Mouse (Mus musculus) stomach, postnatal 0 days (tissue): ENCODE data around the gene Slc39a9. TPM values are rescaled to one million over a fixed set of nuclear protein-coding genes. Genes with fewer than 3 reads are reported as not detected.

ENCODE experiments used
- ATAC-seq: fragments of 200-750 bp; cut with Nextera tagmentation; 2 replicates; pipeline ENCODE4 v1.8.0; 2017; ENCODE audit not compliant: low FRiP score, low TSS enrichment
- DNase-seq: peaks from one replicate; pipeline ENCODE4 v3.0.0-alpha.2; 2016; ENCODE audit warnings: low spot score
- H3K27ac ChIP-seq: fragments of 300-500 bp; sonication (generic); replicated peaks from 2 replicates; pipeline ENCODE4 v1.5.1; 2014; ENCODE audit warnings: mild to moderate bottlenecking, control low read depth
- H3K27me3 ChIP-seq: fragments of 300-500 bp; sonication (generic); 2 replicates; pipeline ENCODE4 v1.6.1; 2014; ENCODE audit warnings: low read length; ENCODE audit not compliant: control insufficient read depth, insufficient read depth
- H3K36me3 ChIP-seq: fragments of 300-500 bp; sonication (generic); 2 replicates; pipeline ENCODE4 v1.6.1; 2014; ENCODE audit warnings: low read length, mixed read lengths; ENCODE audit not compliant: control insufficient read depth, insufficient read depth
- H3K4me1 ChIP-seq: fragments of 300-500 bp; sonication (generic); replicated peaks from 2 replicates; pipeline ENCODE4 v1.6.1; 2014; ENCODE audit warnings: antibody characterized with exemption; ENCODE audit not compliant: control insufficient read depth, insufficient read depth
- H3K4me2 ChIP-seq: fragments of 300-500 bp; sonication (generic); replicated peaks from 2 replicates; pipeline ENCODE4 v1.6.1; 2014; ENCODE audit warnings: low read depth, mild to moderate bottlenecking, control low read depth, moderate library complexity
- H3K4me3 ChIP-seq: fragments of 300-500 bp; sonication (generic); 2 replicates; pipeline ENCODE4 v1.5.1; 2014; ENCODE audit warnings: low read depth, low read length, control low read depth
- H3K9ac ChIP-seq: fragments of 300-500 bp; sonication (generic); 2 replicates; pipeline ENCODE4 v1.6.1; 2014; ENCODE audit warnings: mild to moderate bottlenecking, low read length, control low read depth, mixed read lengths
- H3K9me3 ChIP-seq: fragments of 300-500 bp; sonication (generic); 2 replicates; pipeline ENCODE4 v1.6.1; 2016; ENCODE audit warnings: low read length; ENCODE audit not compliant: control insufficient read depth
- CTCF ChIP-seq: IDR thresholded peaks from 2 replicates; pipeline ENCODE4 v1.5.1; 2016; ENCODE audit warnings: antibody characterized with exemption, low read depth, mild to moderate bottlenecking, moderate library complexity
- EP300 ChIP-seq: optimal IDR thresholded peaks from 2 replicates; pipeline ENCODE3; 2016; ENCODE audit warnings: antibody characterized with exemption
- WGBS: fragments of 180-500 bp; shearing (Covaris S2); extraction: QIAGEN DNeasy Blood & Tissue Kit; methylation state at CpG from one replicate; pipeline ENCODE4 v1.1.7; 2014; 5-methylcytosine and 5-hydroxymethylcytosine counted together
- polyA plus RNA-seq: library from polyadenylated mRNA; unstranded; fragments of >200 nt; fragmentation: Nextera tagmentation; extraction: Ambion mirVana; gene quantifications from 2 replicates; pipeline ENCODE4 v1.2.1, GENCODE M21; 2015

Gene Slc39a9
- polyA plus RNA-seq, 1 experiment from 2014 or later, result 15.1 TPM

DNA sequence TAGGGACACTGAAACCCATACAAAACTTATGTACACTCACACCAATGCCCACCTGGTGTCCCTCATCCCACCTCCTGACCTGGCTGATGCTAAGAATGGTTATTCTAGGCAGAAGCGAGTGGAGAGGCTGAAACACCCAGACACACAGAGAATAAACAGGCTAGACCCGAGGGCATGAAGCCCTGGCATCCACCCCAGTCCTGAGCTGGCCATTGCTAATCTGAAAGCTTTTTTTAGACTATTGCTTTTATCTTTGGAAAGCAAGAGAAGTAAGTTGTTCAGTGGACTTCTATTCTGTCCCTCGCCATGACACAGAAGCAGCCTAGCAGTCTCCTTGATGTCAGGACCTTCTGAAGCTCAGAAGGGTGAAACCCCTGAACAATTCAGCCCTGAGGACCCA lies 33.8 kb upstream of the Slc39a9 start:
- 59% methylated on average over 3 of the region's 3 CpGs for WGBS
- no peaks in the 10 kb centered on the region for H3K36me3 ChIP-seq

DNA sequence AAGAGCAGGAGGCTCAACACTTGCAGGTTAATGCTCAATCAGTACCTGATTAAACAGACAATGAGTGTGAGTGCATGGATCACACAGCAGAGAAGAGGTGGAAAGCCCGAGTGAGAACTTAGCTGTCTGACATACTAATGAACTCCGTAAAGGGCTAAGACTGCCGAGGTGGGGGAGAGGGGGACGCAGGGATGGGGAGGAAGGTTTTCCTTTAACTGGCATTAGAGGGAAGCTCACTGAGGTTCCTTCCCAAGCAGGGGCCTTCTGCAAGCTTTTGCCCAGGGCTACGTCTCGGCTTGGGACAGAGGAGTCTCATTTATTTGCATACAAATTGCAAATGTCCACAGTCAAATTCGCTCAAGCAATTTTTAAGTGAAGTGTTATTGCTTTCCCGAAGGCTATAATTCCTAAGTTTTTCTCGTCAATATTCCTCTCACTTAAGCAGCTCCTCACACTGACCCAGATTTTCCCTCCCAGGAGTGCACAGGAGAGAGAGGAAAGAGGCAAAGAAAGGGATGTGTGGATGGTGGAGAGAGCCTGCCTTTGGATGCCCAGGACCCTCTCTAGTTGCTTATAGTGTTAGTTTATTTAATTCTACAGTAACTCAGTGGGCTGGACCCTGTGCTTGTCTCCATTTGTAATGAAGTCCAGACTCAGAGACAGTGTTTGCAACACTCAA lies 31.4 kb upstream of the Slc39a9 start:
- no peaks in the 10 kb centered on the region for H3K27me3 ChIP-seq
- no peaks in the 10 kb centered on the region for H3K4me1 ChIP-seq
- DNase-seq, result no peak
- no peaks in the 10 kb centered on the region for H3K36me3 ChIP-seq
- TF ChIP-seq EP300 (no peak), CTCF (no peak)
- no peak overlapping the region for H3K4me2 ChIP-seq
- H3K9ac ChIP-seq, result no peak overlapping the region
- 44% methylated on average over 9 of the region's 9 CpGs for WGBS
- no peak overlapping the region for H3K4me3 ChIP-seq
- H3K27ac ChIP-seq, result no peak overlapping the region
- no peak for ATAC-seq
- no peaks in the 10 kb centered on the region for H3K9me3 ChIP-seq

More for the DNA sequence above, 33.8 kb upstream of the Slc39a9 start:
- DNase-seq (no peak), ATAC-seq (no peak)
- H3K9ac ChIP-seq, result no peak overlapping the region
- no peaks in the 10 kb centered on the region for H3K4me1 ChIP-seq
- H3K4me2 ChIP-seq, result no peak overlapping the region
- H3K27me3 ChIP-seq, result no peaks in the 10 kb centered on the region
- H3K9me3 ChIP-seq, result no peaks in the 10 kb centered on the region
- TF ChIP-seq EP300, result no peak
- TF ChIP-seq CTCF, result no peak
- H3K4me3 ChIP-seq, result no peak overlapping the region
- H3K27ac ChIP-seq, result no peak overlapping the region

DNA sequence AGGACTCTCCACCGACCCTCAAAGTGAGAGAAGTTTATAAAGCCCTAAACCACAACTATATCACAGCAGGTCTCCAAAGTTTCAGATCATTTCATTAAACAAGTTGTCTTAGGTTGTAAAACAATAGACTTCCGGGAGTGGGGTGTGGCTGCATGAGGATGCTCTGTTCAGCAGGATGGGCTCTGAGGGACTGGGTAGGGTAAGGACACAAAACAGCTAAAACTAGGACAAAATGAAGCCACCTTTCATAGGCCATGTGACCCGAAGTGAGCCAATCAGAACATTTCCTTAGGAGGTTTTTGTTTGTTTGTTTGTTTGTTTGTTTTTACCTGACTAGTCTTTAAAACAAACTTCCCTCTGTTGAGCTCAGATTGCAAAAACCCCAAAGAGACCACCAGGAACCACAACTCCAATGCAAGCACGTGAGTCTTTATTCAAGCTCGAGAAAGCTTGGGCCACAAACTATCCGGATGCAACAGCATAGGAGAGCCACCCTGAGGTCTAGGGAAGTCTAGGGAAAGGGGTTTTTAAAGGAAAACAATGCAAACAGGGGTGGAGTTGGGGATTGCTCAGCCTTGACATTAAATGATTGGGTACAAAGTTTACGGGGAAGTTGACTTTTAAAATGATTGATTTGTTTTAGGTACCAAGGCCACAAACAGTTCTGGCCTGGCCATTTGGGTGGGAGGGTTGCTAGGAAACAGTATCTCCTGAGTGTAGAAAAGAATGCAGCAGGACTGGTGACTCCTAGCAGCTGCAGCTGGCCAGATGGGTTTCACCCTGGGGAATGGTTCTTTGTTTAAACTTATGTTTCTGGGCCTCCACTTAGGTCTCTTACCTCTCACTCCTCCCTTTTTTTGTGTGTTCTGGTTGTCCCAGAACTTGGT lies 28.1 kb upstream of the Slc39a9 start:
- Histone ChIP-seq H3K9ac (no peak overlapping the region), H3K4me1 (no peaks in the 10 kb centered on the region), H3K27ac (no peak overlapping the region), H3K4me2 (no peak overlapping the region), H3K4me3 (no peak overlapping the region), H3K36me3 (no peaks in the 10 kb centered on the region), H3K9me3 (no peaks in the 10 kb centered on the region), H3K27me3 (no peaks in the 10 kb centered on the region)
- TF ChIP-seq CTCF, result no peak
- no peak for TF ChIP-seq EP300
- ATAC-seq, result peak; percentile 78
- peak; percentile 51 for DNase-seq
- WGBS, result 35% methylated on average over 7 of the region's 7 CpGs

DNA sequence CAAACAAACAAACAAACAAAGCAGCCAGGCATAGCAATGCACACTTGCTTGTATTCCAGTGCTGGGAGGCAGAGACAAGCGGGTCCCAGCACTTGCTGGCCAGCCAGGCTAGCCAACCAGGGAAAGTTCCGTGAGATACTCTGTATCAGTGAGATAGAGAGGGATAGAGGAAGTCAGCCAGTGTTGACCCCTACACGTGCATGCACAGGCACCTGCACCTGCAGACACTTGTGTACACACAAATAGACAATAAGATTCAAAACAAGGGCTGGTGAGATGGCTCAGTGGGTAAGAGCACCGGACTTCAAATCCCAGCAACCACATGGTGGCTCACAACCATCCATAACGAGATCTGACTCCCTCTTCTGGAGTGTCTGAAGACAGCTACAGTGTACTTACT lies 23.2 kb upstream of the Slc39a9 start:
- DNase-seq (no peak), ATAC-seq (no peak)
- H3K4me3 ChIP-seq, result no peak overlapping the region
- no peaks in the 10 kb centered on the region for H3K9me3 ChIP-seq
- H3K9ac ChIP-seq, result no peak overlapping the region
- H3K4me1 ChIP-seq, result no peaks in the 10 kb centered on the region
- H3K36me3 ChIP-seq, result no peaks in the 10 kb centered on the region
- no peak overlapping the region for H3K27ac ChIP-seq
- H3K4me2 ChIP-seq, result no peak overlapping the region
- TF ChIP-seq EP300, result no peak
- no peak for TF ChIP-seq CTCF
- WGBS, result 74% methylated on average over 5 of the region's 5 CpGs
- no peaks in the 10 kb centered on the region for H3K27me3 ChIP-seq

DNA sequence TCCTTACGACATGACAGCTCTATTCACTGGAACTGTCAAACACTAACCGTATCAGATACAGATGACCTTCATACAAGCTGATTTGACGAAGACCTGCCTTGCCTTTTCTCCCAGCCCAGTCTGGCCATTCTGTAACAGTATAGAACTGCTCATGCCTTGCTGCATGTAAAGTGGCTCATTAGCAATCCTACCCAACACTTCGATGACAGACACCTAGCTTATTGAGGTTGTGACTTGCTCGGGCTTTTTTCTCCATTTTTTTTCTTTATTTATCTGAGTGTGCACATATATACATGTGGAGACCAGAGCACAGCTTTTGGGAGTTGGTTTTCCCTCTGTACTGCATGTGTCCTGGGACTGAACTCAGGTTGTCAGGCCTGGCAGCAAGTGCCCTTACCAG lies 11.9 kb upstream of the Slc39a9 start:
- H3K4me1 ChIP-seq, result no peaks in the 10 kb centered on the region
- DNase-seq, result no peak
- no peak overlapping the region for H3K4me3 ChIP-seq
- no peaks in the 10 kb centered on the region for H3K9me3 ChIP-seq
- peaks cover 23% of the 10 kb centered on the region for H3K36me3 ChIP-seq
- H3K27me3 ChIP-seq, result no peaks in the 10 kb centered on the region
- TF ChIP-seq EP300 (no peak), CTCF (no peak)
- ATAC-seq, result no peak
- 78% methylated on average over 5 of the region's 5 CpGs for WGBS
- H3K4me2 ChIP-seq, result no peak overlapping the region
- H3K27ac ChIP-seq, result no peak overlapping the region
- H3K9ac ChIP-seq, result no peak overlapping the region
